Mouse (Mus musculus) stomach, embryonic 15.5 days (tissue): ENCODE results near the gene Ccdc171. TPM values are rescaled to one million over a fixed set of nuclear protein-coding genes. Genes with fewer than 3 reads are reported as not detected.
"Not testable (repeated sequence)": the region's sequence is repeated elsewhere in the genome, so short reads cannot be mapped to it uniquely, and the experiment has no call there.

ENCODE experiments used
- ATAC-seq: fragments of 200-750 bp; cut with Nextera tagmentation; 2 replicates; pipeline ENCODE4 v1.8.0; 2017; ENCODE audit warnings: low read depth, moderate number of reproducible peaks, moderate TSS enrichment; ENCODE audit not compliant: insufficient read depth, low FRiP score
- H3K27ac ChIP-seq: fragments of 300-500 bp; sonication (generic); 2 replicates; pipeline ENCODE4 v1.5.1; 2015; ENCODE audit warnings: mild to moderate bottlenecking, inconsistent platforms
- H3K27me3 ChIP-seq: fragments of 300-500 bp; sonication (generic); replicated peaks from 2 replicates; pipeline ENCODE4 v1.6.1; 2015; ENCODE audit warnings: inconsistent platforms
- H3K36me3 ChIP-seq: fragments of 300-500 bp; sonication (generic); 2 replicates; pipeline ENCODE4 v1.6.1; 2015; ENCODE audit warnings: inconsistent platforms
- H3K4me1 ChIP-seq: fragments of 300-500 bp; sonication (generic); 2 replicates; pipeline ENCODE4 v1.6.1; 2015; ENCODE audit warnings: inconsistent platforms
- H3K4me2 ChIP-seq: fragments of 300-500 bp; sonication (generic); 2 replicates; pipeline ENCODE4 v1.6.1; 2015; ENCODE audit warnings: mild to moderate bottlenecking, inconsistent platforms
- H3K4me3 ChIP-seq: fragments of 300-500 bp; sonication (generic); replicated peaks from 2 replicates; pipeline ENCODE4 v1.5.1; 2015; ENCODE audit warnings: inconsistent platforms
- H3K9ac ChIP-seq: fragments of 300-500 bp; sonication (generic); 2 replicates; pipeline ENCODE4 v1.6.1; 2015; ENCODE audit warnings: inconsistent platforms
- H3K9me3 ChIP-seq: fragments of 300-500 bp; sonication (generic); 2 replicates; pipeline ENCODE4 v1.6.1; 2016; ENCODE audit warnings: inconsistent platforms
- WGBS: fragments of 180-500 bp; shearing (Covaris S2); methylation state at CpG from one replicate; pipeline ENCODE4 v1.1.7; 2015; 5-methylcytosine and 5-hydroxymethylcytosine counted together
- polyA plus RNA-seq: library from polyadenylated mRNA; unstranded; fragments of >200 nt; fragmentation: Nextera tagmentation; extraction: Ambion mirVana; gene quantifications from 2 replicates; pipeline ENCODE4 v1.2.1, GENCODE M21; 2015

Ccdc171 gene
- polyA plus RNA-seq, 1 experiment from 2014 or later: 4.8 TPM

GRCm38 (mm10) chr4:83526988-83527334 lies 1.6 kb downstream of the Ccdc171 start:
- Histone ChIP-seq H3K27me3 (no peaks in the 10 kb centered on the region), H3K36me3 (no peaks in the 10 kb centered on the region), H3K4me2 (no peak overlapping the region), H3K9ac (no peak overlapping the region), H3K4me3 (no peak overlapping the region), H3K4me1 (0 out of 2 replicates have a peak, but pooled peaks cover 8% of the 10 kb centered on the region), H3K9me3 (no peaks in the 10 kb centered on the region), H3K27ac (no peak overlapping the region)
- 47% methylated on average over 6 of the region's 6 CpGs for WGBS
- no peak for ATAC-seq

GRCm38 (mm10) chr4:83527921-83528320 lies 2.6 kb downstream of the Ccdc171 start:
- Histone ChIP-seq H3K4me1 (0 out of 2 replicates have a peak, but pooled peaks cover 8% of the 10 kb centered on the region), H3K4me3 (no peak overlapping the region), H3K27ac (no peak overlapping the region), H3K9ac (no peak overlapping the region), H3K4me2 (no peak overlapping the region), H3K36me3 (no peaks in the 10 kb centered on the region), H3K27me3 (no peaks in the 10 kb centered on the region), H3K9me3 (no peaks in the 10 kb centered on the region)
- no peak for ATAC-seq

GRCm38 (mm10) chr4:83530060-83530459 lies 4.7 kb downstream of the Ccdc171 start:
- not testable (repeated sequence) for H3K27me3 ChIP-seq, H3K4me3 ChIP-seq, ATAC-seq, H3K36me3 ChIP-seq, H3K4me1 ChIP-seq, H3K9ac ChIP-seq, H3K4me2 ChIP-seq, H3K27ac ChIP-seq, H3K9me3 ChIP-seq
- WGBS: 94% methylated on average over 4 of the region's 4 CpGs

GRCm38 (mm10) chr4:83533168-83533911 lies 8.0 kb downstream of the Ccdc171 start:
- WGBS: 82% methylated on average over 9 of the region's 9 CpGs

GRCm38 (mm10) chr4:83534024-83534423 lies 8.7 kb downstream of the Ccdc171 start:
- H3K27ac ChIP-seq: no peak overlapping the region
- no peaks in the 10 kb centered on the region for H3K36me3 ChIP-seq
- 64% methylated on average over 7 of the region's 7 CpGs for WGBS
- no peaks in the 10 kb centered on the region for H3K4me1 ChIP-seq
- H3K9me3 ChIP-seq: no peaks in the 10 kb centered on the region
- no peak overlapping the region for H3K9ac ChIP-seq
- ATAC-seq: no peak
- no peak overlapping the region for H3K4me3 ChIP-seq
- H3K4me2 ChIP-seq: no peak overlapping the region
- H3K27me3 ChIP-seq: no peaks in the 10 kb centered on the region

More at GRCm38 (mm10) chr4:83533168-83533911, 8.0 kb downstream of the Ccdc171 start:
- Histone ChIP-seq H3K4me3 (no peak overlapping the region), H3K4me2 (no peak overlapping the region), H3K4me1 (no peaks in the 10 kb centered on the region), H3K9me3 (no peaks in the 10 kb centered on the region), H3K9ac (no peak overlapping the region), H3K36me3 (no peaks in the 10 kb centered on the region), H3K27me3 (no peaks in the 10 kb centered on the region), H3K27ac (no peak overlapping the region)
- ATAC-seq: no peak

GRCm38 (mm10) chr4:83549501-83549900 lies 24.2 kb downstream of the Ccdc171 start:
- H3K4me2 ChIP-seq: no peak overlapping the region
- H3K36me3 ChIP-seq: no peaks in the 10 kb centered on the region
- H3K9me3 ChIP-seq: no peaks in the 10 kb centered on the region
- no peak for ATAC-seq
- H3K4me1 ChIP-seq: no peaks in the 10 kb centered on the region
- H3K27me3 ChIP-seq: no peaks in the 10 kb centered on the region
- H3K27ac ChIP-seq: no peak overlapping the region; the same call in 1 of the 2 replicates
- no peak overlapping the region for H3K9ac ChIP-seq
- no peak overlapping the region for H3K4me3 ChIP-seq
- 44% methylated on average over 18 of the region's 18 CpGs for WGBS

GRCm38 (mm10) chr4:83567190-83568113 lies 42.1 kb downstream of the Ccdc171 start:
- H3K4me1 ChIP-seq: no peaks in the 10 kb centered on the region
- H3K36me3 ChIP-seq: no peaks in the 10 kb centered on the region
- no peaks in the 10 kb centered on the region for H3K27me3 ChIP-seq
- H3K4me2 ChIP-seq: peak overlapping the region; percentile 43
- no peak overlapping the region for H3K9ac ChIP-seq
- WGBS: 23% methylated on average over 13 of the region's 13 CpGs
- H3K27ac ChIP-seq: no peak overlapping the region
- ATAC-seq: peak; percentile 53; the same call in 1 of the 2 replicates
- H3K4me3 ChIP-seq: peak overlapping the region; percentile 20; the same call in 1 of the 2 replicates
- no peaks in the 10 kb centered on the region for H3K9me3 ChIP-seq

- H3K27ac ChIP-seq, H3K9me3 ChIP-seq, H3K27me3 ChIP-seq, H3K4me1 ChIP-seq, ATAC-seq, H3K9ac ChIP-seq, H3K36me3 ChIP-seq: not testable (repeated sequence)
- WGBS: 6% methylated on average over 9 of the region's 9 CpGs
- Histone ChIP-seq H3K4me2 (peak overlapping the region; percentile 43), H3K4me3 (peak overlapping the region; percentile 20; the same call in 1 of the 2 replicates)
These were observed 42.8 kb downstream of the Ccdc171 start for GRCm38 (mm10) chr4:83568145-83568544.

GRCm38 (mm10) chr4:83570569-83570968 lies 45.2 kb downstream of the Ccdc171 start:
- Histone ChIP-seq H3K9me3 (no peaks in the 10 kb centered on the region), H3K36me3 (no peaks in the 10 kb centered on the region), H3K27ac (no peak overlapping the region), H3K27me3 (no peaks in the 10 kb centered on the region), H3K4me2 (no peak overlapping the region), H3K4me3 (no peak overlapping the region), H3K9ac (no peak overlapping the region), H3K4me1 (no peaks in the 10 kb centered on the region)
- ATAC-seq: no peak
- WGBS: 59% methylated on average over 6 of the region's 6 CpGs

GRCm38 (mm10) chr4:83571033-83571432 lies 45.7 kb downstream of the Ccdc171 start:
- WGBS: 81% methylated on average over 5 of the region's 5 CpGs

GRCm38 (mm10) chr4:83572521-83572920 lies 47.2 kb downstream of the Ccdc171 start:
- Histone ChIP-seq H3K4me2 (no peak overlapping the region), H3K9ac (no peak overlapping the region), H3K4me1 (no peaks in the 10 kb centered on the region), H3K27ac (no peak overlapping the region), H3K4me3 (no peak overlapping the region), H3K36me3 (no peaks in the 10 kb centered on the region), H3K27me3 (no peaks in the 10 kb centered on the region), H3K9me3 (no peaks in the 10 kb centered on the region)
- no peak for ATAC-seq
- 56% methylated on average over 6 of the region's 6 CpGs for WGBS

More at GRCm38 (mm10) chr4:83571033-83571432, 45.7 kb downstream of the Ccdc171 start:
- Histone ChIP-seq H3K27me3 (no peaks in the 10 kb centered on the region), H3K36me3 (no peaks in the 10 kb centered on the region), H3K4me2 (no peak overlapping the region), H3K9ac (no peak overlapping the region), H3K4me1 (no peaks in the 10 kb centered on the region), H3K9me3 (no peaks in the 10 kb centered on the region), H3K27ac (no peak overlapping the region), H3K4me3 (no peak overlapping the region)
- ATAC-seq: no peak

- no peak overlapping the region for H3K4me3 ChIP-seq
- no peaks in the 10 kb centered on the region for H3K4me1 ChIP-seq
- no peak overlapping the region for H3K4me2 ChIP-seq
- H3K9me3 ChIP-seq: no peaks in the 10 kb centered on the region
- no peak; the same call in 1 of the 2 replicates for ATAC-seq
- no peak overlapping the region for H3K9ac ChIP-seq
- WGBS: 62% methylated on average over 3 of the region's 3 CpGs
- H3K27ac ChIP-seq: no peak overlapping the region
- H3K27me3 ChIP-seq: no peaks in the 10 kb centered on the region
- H3K36me3 ChIP-seq: no peaks in the 10 kb centered on the region
These were observed 51.0 kb downstream of the Ccdc171 start for GRCm38 (mm10) chr4:83576315-83576714.
